Mouse (Mus musculus) spleen, adult 2 months (tissue): ENCODE data around the gene Tcf7l1. TPM values are rescaled to one million over a fixed set of nuclear protein-coding genes. Genes with fewer than 3 reads are reported as not detected.

Experiments used
- DNase-seq, 2 experiments: peaks; one replicate each; pipeline versions ENCODE4 v3.0.0 to v3.0.0-alpha.2; 2012 to 2021; ENCODE audit warnings: low spot score in 2 of 2, low read depth in 1 of 2
- H3K27ac ChIP-seq: fragments of 200-500 bp; 2 replicates; pipeline ENCODE4 v1.5.1; 2012; ENCODE audit warnings: low read length, inconsistent platforms; ENCODE audit not compliant: insufficient read depth
- H3K27me3 ChIP-seq: fragments of 200-500 bp; 2 replicates; pipeline ENCODE4 v1.6.1; 2012; ENCODE audit warnings: mild to moderate bottlenecking, moderate library complexity, low read length, inconsistent platforms; ENCODE audit not compliant: control insufficient read depth, insufficient read depth
- H3K36me3 ChIP-seq: fragments of 200-500 bp; 2 replicates; pipeline ENCODE4 v1.6.1; 2012; ENCODE audit warnings: mild to moderate bottlenecking, low read length, inconsistent platforms; ENCODE audit not compliant: control insufficient read depth, insufficient read depth
- H3K4me1 ChIP-seq: fragments of 200-500 bp; 2 replicates; pipeline ENCODE4 v1.6.1; 2011; ENCODE audit warnings: inconsistent platforms; ENCODE audit not compliant: control insufficient read depth, insufficient read depth, insufficient read length
- H3K4me3 ChIP-seq: fragments of 200-500 bp; 2 replicates; pipeline ENCODE4 v1.5.1; 2011; ENCODE audit warnings: mild to moderate bottlenecking, inconsistent platforms; ENCODE audit not compliant: insufficient read depth, insufficient read length; ENCODE audit errors: extremely low read depth
- CTCF ChIP-seq: fragments of 200-500 bp; IDR thresholded peaks from 2 replicates; pipeline ENCODE4 v1.5.1; 2011; ENCODE audit warnings: mild to moderate bottlenecking, inconsistent platforms; ENCODE audit not compliant: insufficient read depth, insufficient read length, insufficient replicate concordance; ENCODE audit errors: extremely low read depth
- POLR2A ChIP-seq: fragments of 200-500 bp; IDR thresholded peaks from 2 replicates; pipeline ENCODE4 v1.6.1; 2011; ENCODE audit warnings: low read depth, low read length, inconsistent platforms
- WGBS: fragments of 180-500 bp; shearing (Covaris S2); methylation state at CpG from one replicate; pipeline ENCODE4 v1.1.7; 2018; 5-methylcytosine and 5-hydroxymethylcytosine counted together
- polyA plus RNA-seq: library from polyadenylated mRNA; depleted of rRNA; stranded (reverse); fragments of >200 nt; gene quantifications from 2 replicates; pipeline ENCODE4 v1.2.3, GENCODE M21; 2012

Tcf7l1 gene
- polyA plus RNA-seq, 1 experiment, result 10.5 TPM

GRCm38 (mm10) chr6:72598791-72599557, 190.1 kb downstream of the Tcf7l1 start:
- peak overlapping the region; percentile 77 for H3K4me3 ChIP-seq
- DNase-seq, result no peak
- TF ChIP-seq POLR2A (no peak), CTCF (no peak)
- no peaks in the 10 kb centered on the region for H3K27me3 ChIP-seq
- H3K27ac ChIP-seq, result peak overlapping the region; percentile 47
- 56% methylated on average over 12 of the region's 12 CpGs for WGBS
- no peaks in the 10 kb centered on the region for H3K36me3 ChIP-seq
- peaks cover 6% of the 10 kb centered on the region; the same call in 1 of the 2 replicates for H3K4me1 ChIP-seq

GRCm38 (mm10) chr6:72597956-72598753, 190.9 kb downstream of the Tcf7l1 start, which contains the start of the genes Elmod3 and Retsat:
Gene Elmod3, minus strand, starts transcription at chr6:72598413.
Gene Retsat, plus strand, starts transcription at chr6:72598475.
- Histone ChIP-seq H3K4me1 (peaks cover 6% of the 10 kb centered on the region; the same call in 1 of the 2 replicates), H3K36me3 (no peaks in the 10 kb centered on the region), H3K4me3 (peak within 1 kb of the TSS; percentile 77), H3K27ac (peak within 1 kb of the TSS; percentile 64), H3K27me3 (no peaks in the 10 kb centered on the region)
- WGBS, result 1% methylated on average over 38 of the region's 38 CpGs
- TF ChIP-seq POLR2A, result no peak
- no peak for TF ChIP-seq CTCF
- DNase-seq, result peak; percentile 73 to 81

- Histone ChIP-seq H3K36me3 (no peaks in the 10 kb centered on the region), H3K4me1 (peaks cover 6% of the 10 kb centered on the region; the same call in 1 of the 2 replicates), H3K27ac (peak overlapping the region; percentile 64), H3K4me3 (peak overlapping the region; percentile 77), H3K27me3 (no peaks in the 10 kb centered on the region)
- TF ChIP-seq CTCF, result no peak
- TF ChIP-seq POLR2A, result no peak
- 25% methylated on average over 13 of the region's 13 CpGs for WGBS
- no peak for DNase-seq
Measured at GRCm38 (mm10) chr6:72597083-72597874, 191.8 kb downstream of the Tcf7l1 start.

- no peak for TF ChIP-seq POLR2A
- TF ChIP-seq CTCF, result no peak
- H3K27me3 ChIP-seq, result no peaks in the 10 kb centered on the region
- WGBS, result 81% methylated on average over 5 of the region's 5 CpGs
Measured at GRCm38 (mm10) chr6:72593914-72594313, 195.1 kb downstream of the Tcf7l1 start.

GRCm38 (mm10) chr6:72593011-72593803, 195.8 kb downstream of the Tcf7l1 start:
- TF ChIP-seq CTCF (no peak), POLR2A (no peak)
- Histone ChIP-seq H3K27me3 (no peaks in the 10 kb centered on the region), H3K36me3 (no peaks in the 10 kb centered on the region), H3K4me3 (no peak overlapping the region), H3K4me1 (peaks cover 6% of the 10 kb centered on the region; the same call in 1 of the 2 replicates), H3K27ac (no peak overlapping the region)
- DNase-seq, result no peak
- 85% methylated on average over 6 of the region's 6 CpGs for WGBS

More at GRCm38 (mm10) chr6:72593914-72594313, 195.1 kb downstream of the Tcf7l1 start:
- Histone ChIP-seq H3K4me1 (peaks cover 6% of the 10 kb centered on the region; the same call in 1 of the 2 replicates), H3K36me3 (no peaks in the 10 kb centered on the region), H3K4me3 (no peak overlapping the region), H3K27ac (no peak overlapping the region)
- no peak for DNase-seq

GRCm38 (mm10) chr6:72590111-72590510, 198.9 kb downstream of the Tcf7l1 start:
- TF ChIP-seq POLR2A (no peak), CTCF (no peak)
- no peak for DNase-seq
- H3K4me1 ChIP-seq, result no peaks in the 10 kb centered on the region
- peaks cover 2% of the 10 kb centered on the region; the same call in 1 of the 2 replicates for H3K36me3 ChIP-seq
- H3K27ac ChIP-seq, result no peak overlapping the region
- H3K27me3 ChIP-seq, result no peaks in the 10 kb centered on the region
- no peak overlapping the region for H3K4me3 ChIP-seq
